Mouse (Mus musculus) brown adipose tissue, adult 24 weeks (tissue): Measurements from ENCODE around the gene Hyal1. TPM values are rescaled to one million over a fixed set of nuclear protein-coding genes. Genes with fewer than 3 reads are reported as not detected.
A peak's percentile ranks its signal among the peaks of the same experiment; 100 is the strongest.

Source experiments
- H3K27ac ChIP-seq: fragments of 200-500 bp; replicated peaks from 2 replicates; pipeline ENCODE4 v1.5.1; 2012; ENCODE audit warnings: low read depth, mild to moderate bottlenecking, low read length
- H3K4me1 ChIP-seq: fragments of 200-500 bp; 2 replicates; pipeline ENCODE4 v1.6.1; 2012; ENCODE audit warnings: low read length, mixed read lengths; ENCODE audit not compliant: control insufficient read depth, insufficient read depth, insufficient read length
- H3K4me3 ChIP-seq: fragments of 200-500 bp; 2 replicates; pipeline ENCODE4 v1.5.1; 2012; ENCODE audit warnings: low read depth, mild to moderate bottlenecking, low read length, moderate library complexity; ENCODE audit not compliant: insufficient read depth
- polyA plus RNA-seq: library from polyadenylated mRNA; stranded (reverse); fragments of >200 nt; gene quantifications from 2 replicates; pipeline ENCODE4 v1.2.4, GENCODE M21; 2012; ENCODE audit not compliant: missing spikeins, insufficient read depth, insufficient read length

Hyal1 gene
- polyA plus RNA-seq, 1 experiment = 46.4 TPM

- H3K4me1 ChIP-seq = peaks cover 11% of the 10 kb centered on the region
- no peak overlapping the region for H3K27ac ChIP-seq
- H3K4me3 ChIP-seq = no peak overlapping the region
These were observed 31.0 kb downstream of the Hyal1 start for GRCm38 (mm10) chr9:107607653-107608245.

GRCm38 (mm10) chr9:107608741-107609432, 32.2 kb downstream of the Hyal1 start, which contains the start of gene Sema3b:
Gene Sema3b, minus strand, starts transcription at chr9:107609229.
- Histone ChIP-seq H3K4me1 (peaks cover 11% of the 10 kb centered on the region), H3K4me3 (peak within 1 kb of the TSS; percentile 12), H3K27ac (no peak within 1 kb of the TSS)

- Histone ChIP-seq H3K4me1 (peaks cover 11% of the 10 kb centered on the region), H3K4me3 (no peak overlapping the region), H3K27ac (no peak overlapping the region)
These were observed 32.7 kb downstream of the Hyal1 start for GRCm38 (mm10) chr9:107609433-107609830.

GRCm38 (mm10) chr9:107611456-107612190, 34.9 kb downstream of the Hyal1 start:
- peak overlapping the region; percentile 53 for H3K4me3 ChIP-seq
- peaks cover 11% of the 10 kb centered on the region for H3K4me1 ChIP-seq
- peak overlapping the region; percentile 93 for H3K27ac ChIP-seq

- H3K4me1 ChIP-seq = peaks cover 11% of the 10 kb centered on the region
- peak overlapping the region; percentile 53 for H3K4me3 ChIP-seq
- peak overlapping the region; percentile 93 for H3K27ac ChIP-seq
These were observed 35.6 kb downstream of the Hyal1 start for GRCm38 (mm10) chr9:107612191-107612944.

GRCm38 (mm10) chr9:107612945-107613569, 36.3 kb downstream of the Hyal1 start:
- H3K4me1 ChIP-seq = peaks cover 16% of the 10 kb centered on the region

GRCm38 (mm10) chr9:107615035-107615434, 38.3 kb downstream of the Hyal1 start:
- H3K4me3 ChIP-seq = no peak overlapping the region
- H3K27ac ChIP-seq = no peak overlapping the region
- H3K4me1 ChIP-seq = peaks cover 27% of the 10 kb centered on the region

More at GRCm38 (mm10) chr9:107612945-107613569, 36.3 kb downstream of the Hyal1 start:
- Histone ChIP-seq H3K27ac (peak overlapping the region; percentile 64), H3K4me3 (peak overlapping the region; percentile 30)

GRCm38 (mm10) chr9:107617461-107617860, 40.7 kb downstream of the Hyal1 start:
- Histone ChIP-seq H3K4me1 (peaks cover 26% of the 10 kb centered on the region), H3K27ac (peak overlapping the region; percentile 63), H3K4me3 (no peak overlapping the region)

- Histone ChIP-seq H3K4me1 (peaks cover 26% of the 10 kb centered on the region), H3K27ac (peak overlapping the region; percentile 63), H3K4me3 (no peak overlapping the region)
These were observed 41.4 kb downstream of the Hyal1 start for GRCm38 (mm10) chr9:107618098-107618497.

GRCm38 (mm10) chr9:107618778-107619545, 42.2 kb downstream of the Hyal1 start:
- H3K27ac ChIP-seq = peak overlapping the region; percentile 63
- no peak overlapping the region for H3K4me3 ChIP-seq
- H3K4me1 ChIP-seq = peaks cover 31% of the 10 kb centered on the region

GRCm38 (mm10) chr9:107619546-107619879, 42.8 kb downstream of the Hyal1 start:
- Histone ChIP-seq H3K4me1 (peaks cover 34% of the 10 kb centered on the region), H3K4me3 (no peak overlapping the region)

GRCm38 (mm10) chr9:107620954-107621353, 44.2 kb downstream of the Hyal1 start:
- peaks cover 45% of the 10 kb centered on the region for H3K4me1 ChIP-seq
- H3K27ac ChIP-seq = peak overlapping the region; percentile 28
- H3K4me3 ChIP-seq = no peak overlapping the region

More at GRCm38 (mm10) chr9:107619546-107619879, 42.8 kb downstream of the Hyal1 start:
- peak overlapping the region; percentile 63; the same call in 1 of the 2 replicates for H3K27ac ChIP-seq

GRCm38 (mm10) chr9:107624539-107624938, 47.8 kb downstream of the Hyal1 start:
- Histone ChIP-seq H3K4me1 (peaks cover 42% of the 10 kb centered on the region), H3K27ac (peak overlapping the region; percentile 86), H3K4me3 (peak overlapping the region; percentile 17)

GRCm38 (mm10) chr9:107624951-107625350, 48.2 kb downstream of the Hyal1 start:
- Histone ChIP-seq H3K27ac (peak overlapping the region; percentile 86), H3K4me1 (peaks cover 43% of the 10 kb centered on the region), H3K4me3 (peak overlapping the region; percentile 17)
